Mouse (Mus musculus) liver, embryonic 14.5 days (tissue): ENCODE data around the gene Rnf213.

Experiments used
- CTCF ChIP-seq: IDR thresholded peaks from 2 replicates; pipeline ENCODE4 v1.5.1; 2016; ENCODE audit warnings: antibody characterized with exemption, low read depth, control low read depth
- EP300 ChIP-seq: IDR thresholded peaks from 2 replicates; pipeline ENCODE4 v1.6.1; 2016; ENCODE audit warnings: antibody characterized with exemption, low read depth

- TF ChIP-seq CTCF = no peak
- TF ChIP-seq EP300 = no peak
Measured at GRCm38 (mm10) chr11:119353946-119354345, 39.0 kb upstream of the Rnf213 start.
